Mouse (Mus musculus): ENCODE data around the gene 1700102P08Rik. TPM values are rescaled to one million over a fixed set of nuclear protein-coding genes. Genes with fewer than 3 reads are reported as not detected.
A peak's percentile ranks its signal among the peaks of the same experiment; 100 is the strongest.

1700102P08Rik gene
- 1.1 TPM in 2 replicates for polyA plus RNA-seq (2012; rRNA removed)

GRCm38 (mm10) chr9:108392676-108393075, at the start of gene 1700102P08Rik:
Gene 1700102P08Rik, plus strand, starts transcription at chr9:108392805.
- Histone ChIP-seq H3K27ac (ENCODE audit: insufficient read depth, low read length) (no peak within 1 kb of the TSS), H3K4me1 (ENCODE audit: control insufficient read depth, insufficient read depth, low read length) (no peaks in the 10 kb centered on the region), H3K4me3 (ENCODE audit: insufficient read depth, low read length) (no peak within 1 kb of the TSS)
- TF ChIP-seq POLR2A (IDR thresholded peaks at IDR 0.05; ENCODE audit: extremely low read depth, insufficient read depth, low read length) (no peak), CTCF (IDR thresholded peaks at IDR 0.05; ENCODE audit: extremely low read depth, insufficient read depth, low read length) (no peak)

GRCm38 (mm10) chr9:108343331-108343730, 49.3 kb upstream of the 1700102P08Rik start:
- TF ChIP-seq POLR2A (IDR thresholded peaks at IDR 0.05; ENCODE audit: extremely low read depth, insufficient read depth, low read length), result no peak
- TF ChIP-seq CTCF (IDR thresholded peaks at IDR 0.05; ENCODE audit: extremely low read depth, insufficient read depth, low read length), result no peak
- peaks cover 7% of the 10 kb centered on the region for H3K4me1 ChIP-seq (ENCODE audit: control insufficient read depth, insufficient read depth, low read length)

GRCm38 (mm10) chr9:108343835-108344234, 48.8 kb upstream of the 1700102P08Rik start:
- no peak overlapping the region for H3K27ac ChIP-seq (ENCODE audit: insufficient read depth, low read length)
- H3K4me1 ChIP-seq (ENCODE audit: control insufficient read depth, insufficient read depth, low read length), result peaks cover 11% of the 10 kb centered on the region
- H3K4me3 ChIP-seq (ENCODE audit: insufficient read depth, low read length), result no peak overlapping the region
- TF ChIP-seq POLR2A (IDR thresholded peaks at IDR 0.05; ENCODE audit: extremely low read depth, insufficient read depth, low read length) (no peak), CTCF (IDR thresholded peaks at IDR 0.05; ENCODE audit: extremely low read depth, insufficient read depth, low read length) (no peak)

More at GRCm38 (mm10) chr9:108343331-108343730, 49.3 kb upstream of the 1700102P08Rik start:
- Histone ChIP-seq H3K4me3 (ENCODE audit: insufficient read depth, low read length) (no peak overlapping the region), H3K27ac (ENCODE audit: insufficient read depth, low read length) (0 out of 2 replicates have a peak overlapping the region, but pooled peaks have one; percentile 32)

GRCm38 (mm10) chr9:108344471-108344870, 48.1 kb upstream of the 1700102P08Rik start:
- TF ChIP-seq POLR2A (IDR thresholded peaks at IDR 0.05; ENCODE audit: extremely low read depth, insufficient read depth, low read length) (no peak), CTCF (IDR thresholded peaks at IDR 0.05; ENCODE audit: extremely low read depth, insufficient read depth, low read length) (no peak)
- no peak overlapping the region for H3K27ac ChIP-seq (ENCODE audit: insufficient read depth, low read length)

GRCm38 (mm10) chr9:108347024-108347423, 45.6 kb upstream of the 1700102P08Rik start:
- TF ChIP-seq POLR2A (IDR thresholded peaks at IDR 0.05; ENCODE audit: extremely low read depth, insufficient read depth, low read length) (no peak), CTCF (IDR thresholded peaks at IDR 0.05; ENCODE audit: extremely low read depth, insufficient read depth, low read length) (no peak)
- Histone ChIP-seq H3K4me1 (ENCODE audit: control insufficient read depth, insufficient read depth, low read length) (peaks cover 7% of the 10 kb centered on the region; the same call in 1 of the 2 replicates), H3K27ac (ENCODE audit: insufficient read depth, low read length) (peak overlapping the region; percentile 97), H3K4me3 (ENCODE audit: insufficient read depth, low read length) (peak overlapping the region; percentile 77)

More at GRCm38 (mm10) chr9:108344471-108344870, 48.1 kb upstream of the 1700102P08Rik start:
- Histone ChIP-seq H3K4me3 (ENCODE audit: insufficient read depth, low read length) (no peak overlapping the region), H3K4me1 (ENCODE audit: control insufficient read depth, insufficient read depth, low read length) (peaks cover 11% of the 10 kb centered on the region)

- Histone ChIP-seq H3K4me3 (ENCODE audit: insufficient read depth, low read length) (peak within 1 kb of the TSS; percentile 77), H3K27ac (ENCODE audit: insufficient read depth, low read length) (peak within 1 kb of the TSS; percentile 97), H3K4me1 (ENCODE audit: control insufficient read depth, insufficient read depth, low read length) (peaks cover 7% of the 10 kb centered on the region; the same call in 1 of the 2 replicates)
- peak; percentile 60; the same call in 1 of the 2 replicates for TF ChIP-seq POLR2A (IDR thresholded peaks at IDR 0.05; ENCODE audit: extremely low read depth, insufficient read depth, low read length)
- TF ChIP-seq CTCF (IDR thresholded peaks at IDR 0.05; ENCODE audit: extremely low read depth, insufficient read depth, low read length), result no peak
These were observed 44.9 kb upstream of the 1700102P08Rik start, which contains the start of gene Usp4 for GRCm38 (mm10) chr9:108347540-108348289. Gene Usp4, plus strand, starts transcription at chr9:108347853.

- no peak for TF ChIP-seq CTCF (IDR thresholded peaks at IDR 0.05; ENCODE audit: extremely low read depth, insufficient read depth, low read length)
- TF ChIP-seq POLR2A (IDR thresholded peaks at IDR 0.05; ENCODE audit: extremely low read depth, insufficient read depth, low read length), result no peak
- Histone ChIP-seq H3K4me3 (ENCODE audit: insufficient read depth, low read length) (peak overlapping the region; percentile 77), H3K27ac (ENCODE audit: insufficient read depth, low read length) (no peak overlapping the region), H3K4me1 (ENCODE audit: control insufficient read depth, insufficient read depth, low read length) (peaks cover 7% of the 10 kb centered on the region; the same call in 1 of the 2 replicates)
These were observed 44.3 kb upstream of the 1700102P08Rik start for GRCm38 (mm10) chr9:108348290-108348680.

- no peak for TF ChIP-seq CTCF (IDR thresholded peaks at IDR 0.05; ENCODE audit: extremely low read depth, insufficient read depth, low read length)
- no peak for TF ChIP-seq POLR2A (IDR thresholded peaks at IDR 0.05; ENCODE audit: extremely low read depth, insufficient read depth, low read length)
- H3K27ac ChIP-seq (ENCODE audit: insufficient read depth, low read length), result no peak overlapping the region
- H3K4me3 ChIP-seq (ENCODE audit: insufficient read depth, low read length), result no peak overlapping the region
- H3K4me1 ChIP-seq (ENCODE audit: control insufficient read depth, insufficient read depth, low read length), result peaks cover 7% of the 10 kb centered on the region; the same call in 1 of the 2 replicates
These were observed 42.9 kb upstream of the 1700102P08Rik start for GRCm38 (mm10) chr9:108349727-108350126.

GRCm38 (mm10) chr9:108378234-108378633, 14.4 kb upstream of the 1700102P08Rik start:
- H3K27ac ChIP-seq (ENCODE audit: insufficient read depth, low read length), result no peak overlapping the region
- no peaks in the 10 kb centered on the region for H3K4me1 ChIP-seq (ENCODE audit: control insufficient read depth, insufficient read depth, low read length)
- no peak for TF ChIP-seq POLR2A (IDR thresholded peaks at IDR 0.05; ENCODE audit: extremely low read depth, insufficient read depth, low read length)
- TF ChIP-seq CTCF (IDR thresholded peaks at IDR 0.05; ENCODE audit: extremely low read depth, insufficient read depth, low read length), result no peak
- H3K4me3 ChIP-seq (ENCODE audit: insufficient read depth, low read length), result no peak overlapping the region

- Histone ChIP-seq H3K27ac (ENCODE audit: insufficient read depth, low read length) (no peak overlapping the region), H3K4me3 (ENCODE audit: insufficient read depth, low read length) (no peak overlapping the region), H3K4me1 (ENCODE audit: control insufficient read depth, insufficient read depth, low read length) (no peaks in the 10 kb centered on the region)
- TF ChIP-seq POLR2A (IDR thresholded peaks at IDR 0.05; ENCODE audit: extremely low read depth, insufficient read depth, low read length), result no peak
- TF ChIP-seq CTCF (IDR thresholded peaks at IDR 0.05; ENCODE audit: extremely low read depth, insufficient read depth, low read length), result no peak
These were observed 13.9 kb upstream of the 1700102P08Rik start for GRCm38 (mm10) chr9:108378736-108379135.

All from cortical plate, adult 2 months (tissue).